Mouse (Mus musculus) urinary bladder, postnatal 10 days (tissue): ENCODE data around the gene Fam83d.
A peak's percentile ranks its signal among the peaks of the same experiment; 100 is the strongest.
"Not testable (repeated sequence)": the region's sequence is repeated elsewhere in the genome, so short reads cannot be mapped to it uniquely, and the experiment has no call there.

Source experiments
- DNase-seq: peaks from one replicate; pipeline ENCODE4 v3.0.0; 2022; ENCODE audit warnings: low spot score

The Fam83d gene

DNA sequence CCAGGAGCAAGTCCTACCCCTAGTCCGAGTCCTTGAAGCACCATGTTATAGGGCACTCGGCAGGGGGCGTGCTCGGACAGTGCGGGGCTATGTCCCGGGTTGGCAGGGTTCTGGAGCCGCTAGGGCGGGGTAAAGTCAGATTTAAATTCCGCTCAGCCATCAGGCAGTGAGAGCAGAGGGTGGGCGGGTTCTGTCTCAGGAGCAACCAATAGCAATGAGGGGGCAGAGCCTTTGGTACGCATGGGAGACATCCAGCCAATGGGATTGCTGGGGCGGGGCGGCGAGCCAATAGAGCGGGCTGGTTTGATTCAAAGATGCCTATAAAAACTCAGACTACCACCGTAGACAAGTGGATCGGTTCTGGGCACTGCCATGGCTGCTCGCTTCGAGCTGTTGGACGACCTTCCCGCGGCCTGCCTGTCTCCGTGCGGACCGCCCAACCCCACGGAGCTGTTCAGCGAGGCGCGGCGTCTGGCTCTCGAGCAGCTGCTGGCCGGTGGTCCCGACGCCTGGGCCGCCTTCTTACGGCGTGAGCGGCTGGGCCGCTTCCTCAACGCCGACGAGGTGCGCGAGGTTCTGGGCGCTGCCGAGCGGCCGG lies at the start of gene Fam83d:
Fam83d (plus strand) TSS at position 352 of the 598 bp plus-strand sequence.
- DNase-seq, result peak; percentile 77

- no peak for DNase-seq
These were observed 48.9 kb upstream of the Fam83d start for GRCm38 (mm10) chr2:158718816-158719549.

- no peak for DNase-seq
These were observed 47.0 kb upstream of the Fam83d start for GRCm38 (mm10) chr2:158720715-158721370.

- DNase-seq, result no peak
These were observed 46.4 kb upstream of the Fam83d start for GRCm38 (mm10) chr2:158721481-158721880.

- no peak for DNase-seq
These were observed 45.8 kb upstream of the Fam83d start for GRCm38 (mm10) chr2:158722135-158722534.

DNA sequence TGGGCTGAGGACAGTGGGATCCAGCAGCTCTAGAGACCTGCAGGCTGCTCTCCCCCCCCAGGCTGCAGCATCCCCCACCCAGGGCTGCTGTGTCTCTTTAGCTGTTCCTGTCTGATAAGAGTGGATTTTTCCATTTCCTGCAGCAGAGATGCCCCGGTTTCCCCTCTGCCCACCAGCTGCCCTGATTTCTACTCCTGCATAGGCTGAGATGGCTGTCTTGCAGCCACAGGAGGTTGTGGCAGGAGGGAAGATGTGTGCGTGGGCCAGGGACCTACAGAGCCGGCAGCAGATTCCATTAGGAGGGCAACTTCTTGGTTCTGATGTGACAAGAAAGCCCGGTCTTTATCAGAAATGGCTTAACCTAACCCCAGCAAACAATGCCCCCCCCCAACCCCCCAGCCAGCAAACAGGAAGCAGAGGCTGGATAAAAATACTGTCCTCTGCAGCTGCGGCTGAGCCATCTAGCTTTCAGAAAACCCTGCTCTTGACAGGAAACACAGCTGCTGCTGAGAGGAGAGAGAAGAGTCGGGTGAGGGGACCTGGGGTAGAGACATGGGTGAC lies 44.8 kb upstream of the Fam83d start:
- DNase-seq, result no peak

GRCm38 (mm10) chr2:158723806-158724205 lies 44.1 kb upstream of the Fam83d start:
- DNase-seq, result no peak

DNA sequence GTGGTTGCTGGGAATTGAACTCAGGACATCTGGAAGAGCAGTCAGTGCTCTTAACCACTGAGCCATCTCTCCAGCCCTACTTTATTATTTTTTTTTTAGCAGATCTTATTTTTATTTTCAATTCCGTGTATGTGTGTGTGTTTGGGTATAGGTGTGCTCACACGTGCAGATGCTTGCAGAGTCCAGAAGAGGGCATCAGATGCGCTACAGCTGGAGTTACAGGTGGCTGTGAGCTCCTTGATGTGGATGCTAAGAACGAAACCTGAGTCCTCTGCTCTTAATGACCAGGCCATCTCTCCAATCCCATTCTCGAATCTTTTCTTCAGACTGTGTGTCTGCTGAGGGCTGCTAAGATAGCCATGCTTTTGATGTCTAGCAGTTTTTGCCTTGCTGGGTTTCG lies 41.6 kb upstream of the Fam83d start:
- no peak for DNase-seq

DNA sequence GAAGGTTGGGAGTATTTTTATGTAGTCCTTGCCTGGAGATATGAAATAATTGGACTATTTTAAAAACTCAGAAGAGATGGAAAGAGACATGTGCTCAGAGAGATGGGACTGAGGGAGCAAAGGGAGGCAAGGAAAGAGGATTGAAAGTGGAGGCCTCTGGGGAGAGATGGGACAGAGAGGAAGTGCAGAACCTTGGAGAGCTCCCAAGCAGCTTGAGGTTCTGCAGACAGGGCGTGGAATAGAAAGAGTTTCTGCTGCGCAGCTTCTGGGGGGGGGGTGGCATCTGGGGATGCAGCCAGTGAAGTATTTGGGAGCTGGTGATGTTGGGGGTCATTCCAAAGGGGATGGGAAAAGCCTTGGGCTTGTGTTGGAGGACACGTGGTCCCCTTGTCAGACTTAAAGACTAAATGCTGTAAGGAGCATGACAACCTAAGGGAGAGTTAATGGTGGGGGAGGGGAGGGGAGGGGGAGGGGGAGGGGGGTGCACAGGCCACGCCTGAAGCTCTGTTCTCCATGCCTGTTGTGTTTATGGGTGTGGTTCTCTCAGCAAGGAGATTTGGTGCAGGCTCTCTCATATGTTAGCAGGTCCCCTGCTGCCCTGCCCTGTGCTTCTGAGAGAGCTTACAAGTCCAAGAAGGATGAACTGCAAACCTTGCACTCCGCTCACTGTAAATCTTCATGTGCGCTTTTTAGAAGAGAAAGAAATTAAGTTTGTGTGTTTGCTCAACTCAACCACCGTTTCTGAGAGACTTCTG lies 39.7 kb upstream of the Fam83d start:
- no peak for DNase-seq

- DNase-seq, result no peak
These were observed 37.0 kb upstream of the Fam83d start for GRCm38 (mm10) chr2:158730896-158731295.

DNA sequence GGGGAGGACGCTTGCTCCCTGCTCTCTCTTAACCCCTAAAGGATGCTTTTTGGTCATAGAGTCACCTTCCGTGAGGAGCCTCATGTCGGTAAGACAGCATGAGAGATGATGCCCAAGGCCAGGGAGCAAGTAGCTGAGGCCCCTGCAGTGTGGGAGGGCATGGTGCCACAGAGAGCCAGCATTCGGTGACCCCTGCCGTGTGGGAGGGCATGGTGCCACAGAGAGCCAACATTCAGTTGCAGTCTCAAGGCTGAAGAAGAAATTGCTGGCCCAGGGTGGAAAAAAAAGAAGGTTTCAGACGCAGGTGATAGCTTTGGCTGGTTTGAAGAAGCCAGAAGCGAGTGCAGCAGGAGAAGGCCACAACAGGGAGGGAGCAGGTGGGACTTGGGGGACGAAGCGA lies 35.4 kb upstream of the Fam83d start:
- no peak for DNase-seq

DNA sequence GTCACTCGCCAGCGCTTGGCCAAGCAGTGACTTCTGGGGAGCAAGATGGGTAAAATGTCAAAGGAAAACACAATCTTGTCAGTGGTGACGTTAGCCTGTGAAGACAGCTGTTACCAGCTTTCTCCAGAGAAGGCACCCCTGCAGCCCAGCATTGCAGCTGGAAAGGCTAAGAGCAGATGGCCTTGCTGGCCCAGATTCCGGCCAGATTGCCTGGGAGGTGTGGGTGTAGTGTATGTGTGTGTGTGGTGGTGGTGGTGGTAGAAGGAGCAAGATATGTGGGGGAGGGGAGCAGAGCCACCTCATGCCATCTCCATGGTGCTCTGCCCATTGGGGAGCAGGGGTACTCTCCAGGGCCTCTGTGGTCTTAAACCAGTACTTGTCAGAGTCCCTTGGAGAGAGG lies 34.8 kb upstream of the Fam83d start:
- DNase-seq, result no peak

DNA sequence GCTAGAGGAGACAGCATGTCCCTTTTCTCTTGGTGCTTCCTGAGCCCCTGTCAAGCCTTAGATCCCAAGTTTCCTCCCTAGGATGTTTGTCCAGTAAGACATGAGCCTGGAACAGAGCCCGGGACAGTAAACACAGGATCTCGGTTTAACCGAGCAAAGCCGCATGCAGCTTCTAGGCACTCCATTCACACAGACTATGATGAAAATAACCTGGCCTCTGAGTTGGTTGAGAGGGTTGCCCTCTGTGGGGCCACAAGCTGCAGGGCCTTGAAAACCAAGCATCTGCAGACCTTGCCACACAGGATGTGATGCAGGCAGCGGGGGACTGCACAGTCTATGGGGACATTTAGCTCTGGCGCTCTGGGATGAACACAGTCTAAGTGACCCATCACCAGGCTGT lies 34.0 kb upstream of the Fam83d start:
- DNase-seq, result no peak

DNA sequence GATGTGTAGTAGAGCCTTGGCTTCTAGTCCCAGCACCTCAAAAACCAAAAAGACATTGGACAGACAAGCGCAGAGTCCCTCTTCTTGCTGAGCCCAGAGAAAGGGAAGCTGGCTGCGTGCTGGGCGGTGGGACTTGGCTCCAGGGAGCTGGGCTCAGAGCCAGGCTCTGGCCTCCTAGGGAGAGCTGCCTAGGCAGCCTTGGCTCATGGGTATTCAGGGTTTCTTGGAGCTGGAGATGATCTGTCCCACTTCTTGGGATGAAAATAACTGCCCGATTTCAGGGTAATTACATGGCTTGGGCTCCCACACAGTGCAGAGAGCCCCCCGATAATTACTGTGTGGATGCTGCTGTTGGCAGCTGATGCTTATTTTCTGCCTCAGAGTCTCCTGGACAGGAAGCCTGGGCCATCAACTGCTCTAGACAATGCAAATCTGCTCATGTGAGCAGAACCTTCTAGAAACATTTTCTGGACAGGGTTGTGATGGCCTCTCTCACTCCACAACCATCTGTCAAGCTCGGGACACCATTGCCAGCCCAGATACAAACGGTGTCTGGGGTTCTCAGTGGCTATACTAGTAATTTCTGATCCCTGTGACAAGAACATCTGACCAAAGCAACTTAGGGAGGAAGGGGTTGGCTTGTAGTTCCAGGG lies 33.3 kb upstream of the Fam83d start:
- no peak for DNase-seq

DNA sequence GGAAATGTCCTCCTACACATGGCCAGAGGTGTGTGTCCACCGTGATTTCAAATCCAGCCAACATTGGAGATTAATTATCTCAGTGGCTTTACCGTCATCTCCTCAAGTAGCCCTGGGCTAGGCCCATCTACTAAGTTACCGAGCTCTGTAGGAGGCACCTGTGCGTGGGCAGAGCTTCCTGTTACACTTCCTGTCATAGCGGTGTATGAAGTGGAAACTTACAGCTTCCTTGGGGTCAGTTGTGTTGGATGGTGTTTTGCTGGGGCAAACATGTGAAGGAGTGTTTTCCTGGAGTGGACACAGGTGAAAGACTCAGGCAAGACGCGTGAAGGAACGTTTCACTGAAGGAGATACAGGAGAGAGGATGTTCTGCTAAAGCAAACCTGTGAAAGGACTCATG lies 32.6 kb upstream of the Fam83d start:
- no peak for DNase-seq

DNA sequence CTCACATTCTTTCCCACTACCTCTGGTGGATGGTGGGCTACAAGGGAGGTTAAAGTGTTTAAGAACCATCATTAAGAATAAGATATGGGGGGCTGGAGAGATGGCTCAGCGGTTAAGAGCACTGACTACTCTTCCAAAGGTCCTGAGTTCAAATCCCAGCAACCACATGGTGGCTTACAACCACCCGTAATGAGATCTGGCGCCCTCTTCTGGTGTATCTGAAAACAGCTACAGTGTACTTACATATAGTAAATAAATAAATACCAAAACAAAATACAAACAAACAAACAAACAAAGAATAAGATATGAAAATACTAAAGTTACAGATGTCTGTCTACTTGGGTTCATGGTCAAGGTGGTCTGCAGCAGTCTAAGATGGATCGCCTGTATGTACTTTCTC lies 31.6 kb upstream of the Fam83d start:
- DNase-seq, result not testable (repeated sequence)

GRCm38 (mm10) chr2:158738591-158738990 lies 29.3 kb upstream of the Fam83d start:
- DNase-seq, result no peak

DNA sequence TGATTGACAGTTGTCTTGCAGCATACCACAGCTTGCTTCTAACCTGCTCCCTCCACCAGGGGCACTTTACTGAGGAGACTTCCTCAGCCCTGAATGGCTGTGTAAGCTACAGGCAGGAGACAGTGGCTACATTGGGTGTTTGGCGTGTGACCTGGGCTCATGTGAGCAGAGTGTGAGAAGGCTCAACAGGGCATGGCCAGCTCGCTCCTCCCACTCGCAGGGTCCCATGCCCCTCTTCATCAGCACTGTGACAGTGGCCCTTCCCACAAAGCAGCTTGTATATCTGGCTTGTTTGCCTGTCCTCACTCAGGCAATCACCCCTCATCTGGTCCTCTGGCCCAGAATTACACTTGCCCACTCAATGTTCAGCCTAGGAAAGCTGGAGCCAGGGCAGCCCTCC lies 28.8 kb upstream of the Fam83d start:
- DNase-seq, result no peak

DNA sequence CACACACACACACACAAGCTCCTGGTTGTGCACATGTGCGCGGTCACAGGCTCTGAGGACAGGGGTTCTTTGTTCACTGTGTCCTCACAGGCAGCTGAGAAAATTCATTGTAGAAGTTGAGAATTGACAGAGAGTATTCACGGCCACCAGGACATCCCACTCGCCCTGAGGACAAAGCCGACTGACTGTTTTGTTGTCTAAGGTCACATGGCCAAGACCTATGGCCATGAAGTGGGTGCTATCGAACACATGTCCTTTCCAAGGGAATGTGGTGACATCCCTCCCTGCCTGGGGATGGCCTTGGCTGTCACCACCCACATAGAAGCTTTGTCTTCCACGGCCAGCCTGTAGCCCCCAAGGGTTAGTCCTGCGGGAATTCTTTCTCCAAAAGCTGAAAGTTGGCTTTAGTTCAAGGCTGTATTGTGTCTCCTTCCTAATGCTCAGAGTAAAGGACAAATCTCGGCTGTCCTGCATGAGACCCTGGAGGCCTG lies 26.8 kb upstream of the Fam83d start:
- DNase-seq, result no peak

- DNase-seq, result no peak
These were observed 25.5 kb upstream of the Fam83d start for GRCm38 (mm10) chr2:158742431-158742830.

GRCm38 (mm10) chr2:158743518-158744141 lies 24.3 kb upstream of the Fam83d start:
- DNase-seq, result no peak
